In genomic region chr9:75375606-75376005, GRCm38 (mm10) we compare ENCODE assay signal across 27 mouse cellular contexts. TPM values are rescaled to one million over a fixed set of nuclear protein-coding genes. Genes with fewer than 3 reads are reported as not detected.
DNase-seq lines count a peak whose midpoint lies in the region; ATAC-seq and TF ChIP-seq lines count a peak whose summit lies in the region.
"Had no signal": no experiment of that assay in that cellular context is flagged by ENCODE, and none has a peak within 500 bp of the region (broad histone marks: within the 10 kb centered on the region; RNA-seq: fewer than 3 reads in every experiment).

No protein-coding gene starts in this region.

- H3K9me3 ChIP-seq in midbrain, postnatal 0 days (ENCODE audit: low read length), result no peaks in the 10 kb centered on the region
- H3K9me3 ChIP-seq in midbrain, embryonic 10.5 days (replicated peaks), result peaks cover 10% of the 10 kb centered on the region; the same call in 1 of the 2 replicates
- H3K9me3 ChIP-seq: forebrain, embryonic 15.5 days; kidney, embryonic 15.5 days; stomach, embryonic 15.5 days had no signal

- no peaks in the 10 kb centered on the region for H3K4me1 ChIP-seq in midbrain, postnatal 0 days (ENCODE audit: insufficient read depth, low read length)
- H3K4me1 ChIP-seq in midbrain, embryonic 10.5 days, result no peaks in the 10 kb centered on the region
- H3K4me1 ChIP-seq: forebrain, embryonic 15.5 days; kidney, embryonic 15.5 days; midbrain, embryonic 13.5 days; stomach, embryonic 15.5 days had no signal

- H3K9ac ChIP-seq in midbrain, postnatal 0 days (replicated peaks; ENCODE audit: low read length, poor library complexity, severe bottlenecking), result no peak overlapping the region
- H3K9ac ChIP-seq: forebrain, embryonic 15.5 days; kidney, embryonic 15.5 days; liver, embryonic 14.5 days; midbrain, embryonic 13.5 days; stomach, embryonic 15.5 days had no signal

- no peak for TF ChIP-seq CTCF in midbrain, postnatal 0 days (IDR thresholded peaks at IDR 0.05)

- no peak for ATAC-seq in cerebellum, adult (ENCODE audit: insufficient number of reproducible peaks, low FRiP score, low TSS enrichment)
- ATAC-seq in midbrain, postnatal 0 days (ENCODE audit: low FRiP score), result no peak
- no peak for ATAC-seq in CD4-positive, CD25-positive, alpha-beta regulatory T cell, adult 4 months
- ATAC-seq: forebrain, embryonic 15.5 days; hindbrain, embryonic 16.5 days; intestine, postnatal 0 days; midbrain, embryonic 13.5 days had no signal

- no peak overlapping the region for H3K27ac ChIP-seq in midbrain, postnatal 0 days (ENCODE audit: low read depth, low read length)
- H3K27ac ChIP-seq in midbrain, embryonic 10.5 days (replicated peaks), result no peak overlapping the region
- H3K27ac ChIP-seq: forebrain, embryonic 15.5 days; kidney, embryonic 15.5 days; liver, embryonic 14.5 days; midbrain, embryonic 13.5 days; stomach, embryonic 15.5 days had no signal

- H3K4me3 ChIP-seq in midbrain, postnatal 0 days (ENCODE audit: low read depth, low read length), result no peak overlapping the region
- H3K4me3 ChIP-seq in midbrain, embryonic 10.5 days, result no peak overlapping the region
- H3K4me3 ChIP-seq: forebrain, embryonic 15.5 days; kidney, embryonic 15.5 days; midbrain, embryonic 13.5 days; stomach, embryonic 15.5 days had no signal

- H3K27me3 ChIP-seq in midbrain, postnatal 0 days (ENCODE audit: insufficient read depth, low read length), result no peaks in the 10 kb centered on the region
- H3K27me3 ChIP-seq in midbrain, embryonic 10.5 days (ENCODE audit: low read depth, poor library complexity, severe bottlenecking), result no peaks in the 10 kb centered on the region
- H3K27me3 ChIP-seq: forebrain, embryonic 15.5 days; kidney, embryonic 15.5 days; midbrain, embryonic 13.5 days; stomach, embryonic 15.5 days had no signal

- DNase-seq in cerebellum, adult 11-12 months, result peak; percentile 20
- DNase-seq in midbrain, postnatal 0 days (ENCODE audit: low spot score), result peak; percentile 48
- DNase-seq in midbrain, embryonic 10.5 days (ENCODE audit: low spot score), result no peak
- peak; percentile 35 for DNase-seq in cerebellum, adult 9-11 months
- no peak for DNase-seq in lung, adult 18-20 months
- DNase-seq: B cell, adult 2 months; gastrocnemius, postnatal 14 days; heart, adult 18-20 months; heart, postnatal 4 days; thymus, adult 18-20 months; thymus, postnatal 4 days had no signal

- 95% methylated on average over 9 of the region's 9 CpGs for WGBS in midbrain, postnatal 0 days
- 95% methylated on average over 9 of the region's 9 CpGs for WGBS in midbrain, embryonic 10.5 days

- H3K36me3 ChIP-seq in midbrain, postnatal 0 days (ENCODE audit: insufficient read depth, low read length), result no peaks in the 10 kb centered on the region
- no peaks in the 10 kb centered on the region for H3K36me3 ChIP-seq in midbrain, embryonic 10.5 days
- H3K36me3 ChIP-seq: forebrain, embryonic 15.5 days; kidney, embryonic 15.5 days; midbrain, embryonic 13.5 days; stomach, embryonic 15.5 days had no signal

- H3K4me2 ChIP-seq in midbrain, postnatal 0 days (ENCODE audit: low read depth, low read length, poor library complexity, severe bottlenecking), result no peak overlapping the region
- H3K4me2 ChIP-seq: forebrain, embryonic 15.5 days; kidney, embryonic 15.5 days; midbrain, embryonic 13.5 days; stomach, embryonic 15.5 days had no signal

RNA-seq across cellular contexts. Expression of gene Bcl2l10, which starts 28.0 kb away (rescaled TPM):
- total RNA-seq in midbrain, postnatal 0 days (2014; rRNA removed), result not detected in 2 replicates
- not detected in 2 replicates for polyA plus RNA-seq in midbrain, postnatal 0 days (2015; fragmentation: Nextera tagmentation; extraction: Ambion mirVana)
- not detected in 2 replicates for polyA plus RNA-seq in midbrain, embryonic 10.5 days (2016; fragmentation: Nextera tagmentation; extraction: Ambion mirVana)
- polyA plus RNA-seq in CD4-positive, CD25-positive, alpha-beta regulatory T cell, adult 4 months (2017; shearing (Covaris generic)), result under 1 TPM in 1 of 2 experiments, not detected in 1; 0.27 TPM
- total RNA-seq: gastrocnemius, postnatal 14 days; layer of hippocampus, postnatal 10 days; neutrophil, adult 5-6 weeks had no signal
- polyA plus RNA-seq: embryonic facial prominence, embryonic 11.5 days; forebrain, embryonic 15.5 days; heart, embryonic 14.5 days; hindbrain, embryonic 16.5 days; intestine, postnatal 0 days; kidney, embryonic 15.5 days; large intestine, adult 2 months; limb, embryonic 14.5 days; liver, embryonic 14.5 days; lung, embryonic 16.5 days; midbrain, embryonic 13.5 days; stomach, embryonic 15.5 days had no signal

RNA-seq across cellular contexts. Expression of gene Mapk6, which starts 34.2 kb away (rescaled TPM):
- total RNA-seq in midbrain, postnatal 0 days (2014; rRNA removed), result 164 and 181 TPM in 2 replicates
- polyA plus RNA-seq in midbrain, postnatal 0 days (2015; fragmentation: Nextera tagmentation; extraction: Ambion mirVana), result 103 and 109 TPM in 2 replicates
- 138 and 156 TPM in 2 replicates for polyA plus RNA-seq in midbrain, embryonic 10.5 days (2016; fragmentation: Nextera tagmentation; extraction: Ambion mirVana)
- 10 to 100 TPM; 31.1 to 45.6 TPM for polyA plus RNA-seq in CD4-positive, CD25-positive, alpha-beta regulatory T cell, adult 4 months (2017; shearing (Covaris generic))

Comparison
In these comparisons a context has a peak if more than half of its experiments do, and no peak if none do; other contexts are left out.
1. DNase-seq: peak in cerebellum, adult 11-12 months (single experiment), midbrain, postnatal 0 days (single experiment) and cerebellum, adult 9-11 months (single experiment); none in midbrain, embryonic 10.5 days (single experiment) and lung, adult 18-20 months (0 of 2).